Mouse (Mus musculus): Measurements from ENCODE around the gene Manf. TPM values are rescaled to one million over a fixed set of nuclear protein-coding genes. Genes with fewer than 3 reads are reported as not detected.

Gene Manf
- 180 and 183 TPM in 2 replicates for polyA plus RNA-seq (2015; fragmentation: Nextera tagmentation; extraction: Ambion mirVana)

DNA sequence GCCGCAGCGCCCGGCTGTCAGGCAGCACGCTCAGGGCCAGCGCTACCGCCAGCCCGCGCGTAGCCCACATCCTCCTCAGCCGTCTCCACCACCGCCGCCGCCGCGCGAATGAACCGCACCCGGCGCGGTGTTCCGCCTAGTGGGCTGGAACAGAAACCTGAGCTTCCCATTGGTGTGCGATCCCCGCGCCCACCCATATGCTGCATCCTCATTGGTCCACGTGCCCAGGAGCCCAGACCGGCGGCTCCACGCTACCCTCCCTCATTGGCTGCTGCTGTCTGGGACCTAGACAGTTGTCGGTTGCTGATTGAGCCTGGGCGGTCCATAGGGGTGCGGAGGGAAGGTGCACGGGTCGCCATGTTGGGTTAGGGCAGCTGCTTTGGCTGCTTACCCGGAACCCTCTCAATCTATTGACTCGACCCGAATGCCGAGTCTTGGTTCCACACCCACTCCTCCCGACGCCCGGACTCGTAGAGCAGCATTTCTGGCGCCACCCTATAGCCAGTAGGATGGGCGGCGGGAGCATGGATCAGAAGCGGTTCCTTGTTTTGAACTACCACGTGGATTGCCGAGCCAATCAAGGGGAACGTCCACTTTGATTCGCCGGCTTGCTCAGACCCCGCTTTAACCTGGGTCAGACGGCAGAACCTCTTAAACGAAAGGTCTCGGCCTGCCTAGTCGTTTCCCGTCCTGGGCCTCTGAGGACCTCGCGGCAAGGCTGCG is at the start of gene Manf:
Gene Manf (minus strand): TSS at position 151 of the 723 bp plus-strand sequence.
- Histone ChIP-seq H3K9me3 (replicated peaks; ENCODE audit: control insufficient read depth, low read length, poor library complexity, severe bottlenecking) (no peaks in the 10 kb centered on the region), H3K36me3 (ENCODE audit: control insufficient read depth, insufficient read depth, low read length) (peaks cover 26% of the 10 kb centered on the region), H3K27ac (ENCODE audit: low read length) (peak within 1 kb of the TSS; percentile 93), H3K4me3 (ENCODE audit: low read depth, low read length) (peak within 1 kb of the TSS; percentile 89), H3K27me3 (ENCODE audit: control insufficient read depth, insufficient read depth, low read depth, low read length) (no peaks in the 10 kb centered on the region), H3K4me1 (ENCODE audit: control insufficient read depth, insufficient read depth, low read length) (peaks cover 33% of the 10 kb centered on the region), H3K4me2 (ENCODE audit: low read length) (peak within 1 kb of the TSS; percentile 85), H3K9ac (ENCODE audit: low read depth, low read length) (peak within 1 kb of the TSS; percentile 95)
- under 1% methylated on average over 59 of the region's 59 CpGs for WGBS
- ATAC-seq, result peak; percentile 100

DNA sequence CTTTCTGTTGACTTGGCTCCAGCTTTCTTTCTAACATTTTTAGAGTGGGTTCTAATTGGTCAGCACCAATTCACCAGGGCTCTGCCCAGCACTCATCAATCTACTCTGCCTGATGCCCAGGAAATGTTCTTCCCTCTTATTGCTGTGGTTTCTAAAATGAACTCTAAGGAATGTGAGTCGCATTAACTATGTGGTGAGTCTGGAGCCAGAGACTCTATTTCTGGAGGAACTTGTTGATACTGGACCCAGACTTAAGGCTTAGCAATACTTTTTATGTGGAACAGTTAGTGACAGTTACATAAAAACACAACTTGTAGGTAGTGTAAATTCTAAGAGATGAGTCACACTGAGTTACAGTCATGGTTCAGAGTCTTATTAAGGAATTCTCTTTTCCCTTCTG is 43.2 kb upstream of the Manf start:
- no peak for ATAC-seq
- H3K9me3 ChIP-seq (replicated peaks; ENCODE audit: control insufficient read depth, low read length, poor library complexity, severe bottlenecking), result no peaks in the 10 kb centered on the region
- no peak overlapping the region for H3K27ac ChIP-seq (ENCODE audit: low read length)
- H3K4me3 ChIP-seq (ENCODE audit: low read depth, low read length), result no peak overlapping the region
- 97% methylated on average over 1 of the region's 1 CpGs for WGBS
- H3K4me1 ChIP-seq (ENCODE audit: control insufficient read depth, insufficient read depth, low read length), result no peaks in the 10 kb centered on the region
- H3K9ac ChIP-seq (ENCODE audit: low read depth, low read length), result no peak overlapping the region
- no peak overlapping the region for H3K4me2 ChIP-seq (ENCODE audit: low read length)
- peaks cover 39% of the 10 kb centered on the region for H3K36me3 ChIP-seq (ENCODE audit: control insufficient read depth, insufficient read depth, low read length)
- no peaks in the 10 kb centered on the region for H3K27me3 ChIP-seq (ENCODE audit: control insufficient read depth, insufficient read depth, low read depth, low read length)

DNA sequence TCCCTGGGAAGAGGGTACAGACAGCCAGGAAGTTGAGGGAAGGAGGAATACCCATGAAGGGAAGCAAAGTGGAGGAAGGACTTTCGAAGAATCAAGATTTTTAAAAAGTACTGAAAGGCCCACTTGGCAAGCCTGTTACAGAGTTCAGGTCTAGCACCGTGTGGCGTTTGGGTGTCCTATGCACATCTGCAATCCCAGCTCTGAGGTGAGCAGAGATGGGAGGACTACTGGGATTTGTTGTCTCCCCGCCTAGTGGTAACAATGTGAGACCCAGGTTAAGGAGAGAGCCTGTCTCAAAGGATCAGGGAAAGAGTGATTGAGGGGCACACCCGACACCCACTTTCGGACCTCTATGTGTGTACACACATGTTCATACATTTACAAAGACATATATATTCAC is 23.1 kb upstream of the Manf start:
- Histone ChIP-seq H3K9ac (ENCODE audit: low read depth, low read length) (no peak overlapping the region), H3K27me3 (ENCODE audit: control insufficient read depth, insufficient read depth, low read depth, low read length) (no peaks in the 10 kb centered on the region), H3K4me1 (ENCODE audit: control insufficient read depth, insufficient read depth, low read length) (no peaks in the 10 kb centered on the region), H3K36me3 (ENCODE audit: control insufficient read depth, insufficient read depth, low read length) (peaks cover 14% of the 10 kb centered on the region), H3K4me2 (ENCODE audit: low read length) (no peak overlapping the region), H3K4me3 (ENCODE audit: low read depth, low read length) (no peak overlapping the region), H3K27ac (ENCODE audit: low read length) (no peak overlapping the region), H3K9me3 (replicated peaks; ENCODE audit: control insufficient read depth, low read length, poor library complexity, severe bottlenecking) (no peaks in the 10 kb centered on the region)
- ATAC-seq, result no peak
- 94% methylated on average over 6 of the region's 6 CpGs for WGBS

DNA sequence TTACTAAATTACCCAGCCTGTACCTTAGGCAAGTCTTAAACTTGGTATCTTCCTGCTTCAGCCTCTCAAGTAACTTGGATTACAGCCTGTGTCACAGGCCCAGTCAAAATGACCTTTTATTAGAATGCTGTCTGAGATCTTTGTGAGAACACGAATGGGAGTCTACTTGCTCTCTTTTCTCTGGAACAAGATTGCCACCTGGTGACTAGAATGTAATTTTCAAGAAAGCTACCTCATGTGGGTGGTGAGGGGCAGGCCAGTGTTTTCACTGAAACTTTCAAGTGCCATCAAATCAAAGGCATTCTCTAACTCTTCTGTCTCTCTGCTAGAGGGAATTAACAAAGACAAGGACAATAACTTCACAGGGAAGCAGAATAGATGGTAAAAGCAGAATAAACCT is 22.0 kb upstream of the Manf start:
- Histone ChIP-seq H3K9me3 (replicated peaks; ENCODE audit: control insufficient read depth, low read length, poor library complexity, severe bottlenecking) (no peaks in the 10 kb centered on the region), H3K36me3 (ENCODE audit: control insufficient read depth, insufficient read depth, low read length) (peaks cover 14% of the 10 kb centered on the region), H3K4me3 (ENCODE audit: low read depth, low read length) (no peak overlapping the region), H3K9ac (ENCODE audit: low read depth, low read length) (no peak overlapping the region), H3K27me3 (ENCODE audit: control insufficient read depth, insufficient read depth, low read depth, low read length) (no peaks in the 10 kb centered on the region), H3K27ac (ENCODE audit: low read length) (no peak overlapping the region), H3K4me1 (ENCODE audit: control insufficient read depth, insufficient read depth, low read length) (no peaks in the 10 kb centered on the region), H3K4me2 (ENCODE audit: low read length) (no peak overlapping the region)
- no peak for ATAC-seq
- 23% methylated on average over 1 of the region's 1 CpGs for WGBS

DNA sequence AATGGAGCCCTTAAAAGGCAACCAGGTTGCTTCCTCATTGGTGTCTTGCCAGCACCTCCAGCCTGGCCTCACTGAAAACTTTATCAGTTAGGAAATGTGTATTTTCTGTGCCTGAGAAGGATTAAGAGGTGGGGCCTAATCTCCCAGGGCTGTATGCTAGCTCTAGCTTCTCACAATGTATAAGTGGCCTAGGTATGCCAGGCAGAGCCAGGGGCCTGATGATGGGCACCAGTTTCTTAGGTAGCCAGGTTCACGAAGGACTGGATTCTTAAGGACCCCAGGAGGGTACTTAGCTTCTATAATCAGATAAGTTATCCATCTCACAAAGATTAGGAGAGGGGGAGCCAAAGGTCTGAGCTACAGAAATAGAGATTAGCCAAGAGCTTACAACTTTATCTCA is 19.8 kb upstream of the Manf start:
- Histone ChIP-seq H3K4me2 (ENCODE audit: low read length) (no peak overlapping the region), H3K4me3 (ENCODE audit: low read depth, low read length) (no peak overlapping the region), H3K27me3 (ENCODE audit: control insufficient read depth, insufficient read depth, low read depth, low read length) (no peaks in the 10 kb centered on the region), H3K9ac (ENCODE audit: low read depth, low read length) (no peak overlapping the region), H3K9me3 (replicated peaks; ENCODE audit: control insufficient read depth, low read length, poor library complexity, severe bottlenecking) (no peaks in the 10 kb centered on the region), H3K36me3 (ENCODE audit: control insufficient read depth, insufficient read depth, low read length) (peaks cover 22% of the 10 kb centered on the region), H3K4me1 (ENCODE audit: control insufficient read depth, insufficient read depth, low read length) (no peaks in the 10 kb centered on the region), H3K27ac (ENCODE audit: low read length) (no peak overlapping the region)
- no peak for ATAC-seq
- 73% methylated on average over 1 of the region's 1 CpGs for WGBS

DNA sequence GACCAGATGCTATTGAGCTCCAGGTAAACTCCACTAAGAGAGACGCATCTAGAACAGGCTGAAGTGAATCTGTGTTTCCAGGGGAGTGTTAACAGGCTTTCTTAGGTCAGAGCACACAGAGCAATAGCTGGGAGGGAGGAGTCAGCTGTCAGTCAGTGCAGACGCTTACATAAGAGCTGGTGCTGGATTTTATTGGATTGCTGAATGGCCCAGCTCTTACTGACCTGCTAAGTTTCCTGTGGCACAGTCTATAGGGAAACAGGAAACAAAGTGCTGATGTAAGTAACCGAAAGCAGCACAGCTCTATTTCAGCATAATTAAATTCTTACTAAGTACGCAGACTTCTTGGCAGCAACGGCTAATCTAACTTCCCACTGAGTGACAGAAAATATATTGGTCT is 16.9 kb upstream of the Manf start:
- H3K27me3 ChIP-seq (ENCODE audit: control insufficient read depth, insufficient read depth, low read depth, low read length), result no peaks in the 10 kb centered on the region
- no peak overlapping the region for H3K27ac ChIP-seq (ENCODE audit: low read length)
- H3K4me1 ChIP-seq (ENCODE audit: control insufficient read depth, insufficient read depth, low read length), result no peaks in the 10 kb centered on the region
- no peak overlapping the region for H3K9ac ChIP-seq (ENCODE audit: low read depth, low read length)
- H3K4me2 ChIP-seq (ENCODE audit: low read length), result no peak overlapping the region
- 57% methylated on average over 5 of the region's 5 CpGs for WGBS
- H3K9me3 ChIP-seq (replicated peaks; ENCODE audit: control insufficient read depth, low read length, poor library complexity, severe bottlenecking), result no peaks in the 10 kb centered on the region
- H3K36me3 ChIP-seq (ENCODE audit: control insufficient read depth, insufficient read depth, low read length), result peaks cover 15% of the 10 kb centered on the region
- no peak overlapping the region for H3K4me3 ChIP-seq (ENCODE audit: low read depth, low read length)
- ATAC-seq, result no peak

DNA sequence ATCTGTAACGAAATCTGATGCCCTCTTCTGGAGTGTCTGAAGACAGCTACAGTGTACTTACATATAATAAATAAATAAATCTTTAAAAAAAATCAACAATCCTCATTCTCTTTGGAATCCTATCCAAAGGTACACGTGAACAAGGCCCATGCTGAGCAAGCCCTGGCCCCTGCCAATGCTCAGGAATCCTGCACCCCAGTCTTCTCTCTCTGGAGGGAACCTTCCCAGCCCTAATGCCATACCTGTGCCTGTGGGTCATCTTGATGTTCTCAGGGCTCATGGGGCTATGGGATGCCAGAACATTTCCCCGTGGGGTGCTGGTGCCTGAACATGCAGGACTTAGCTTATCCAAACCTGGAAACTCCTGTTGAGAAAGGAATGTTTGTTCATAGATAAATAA is 16.4 kb upstream of the Manf start:
- Histone ChIP-seq H3K9me3 (replicated peaks; ENCODE audit: control insufficient read depth, low read length, poor library complexity, severe bottlenecking) (no peaks in the 10 kb centered on the region), H3K36me3 (ENCODE audit: control insufficient read depth, insufficient read depth, low read length) (peaks cover 15% of the 10 kb centered on the region), H3K27ac (ENCODE audit: low read length) (no peak overlapping the region), H3K4me2 (ENCODE audit: low read length) (no peak overlapping the region), H3K9ac (ENCODE audit: low read depth, low read length) (no peak overlapping the region), H3K27me3 (ENCODE audit: control insufficient read depth, insufficient read depth, low read depth, low read length) (no peaks in the 10 kb centered on the region), H3K4me1 (ENCODE audit: control insufficient read depth, insufficient read depth, low read length) (no peaks in the 10 kb centered on the region), H3K4me3 (ENCODE audit: low read depth, low read length) (no peak overlapping the region)
- ATAC-seq, result no peak
- WGBS, result 95% methylated on average over 3 of the region's 3 CpGs

DNA sequence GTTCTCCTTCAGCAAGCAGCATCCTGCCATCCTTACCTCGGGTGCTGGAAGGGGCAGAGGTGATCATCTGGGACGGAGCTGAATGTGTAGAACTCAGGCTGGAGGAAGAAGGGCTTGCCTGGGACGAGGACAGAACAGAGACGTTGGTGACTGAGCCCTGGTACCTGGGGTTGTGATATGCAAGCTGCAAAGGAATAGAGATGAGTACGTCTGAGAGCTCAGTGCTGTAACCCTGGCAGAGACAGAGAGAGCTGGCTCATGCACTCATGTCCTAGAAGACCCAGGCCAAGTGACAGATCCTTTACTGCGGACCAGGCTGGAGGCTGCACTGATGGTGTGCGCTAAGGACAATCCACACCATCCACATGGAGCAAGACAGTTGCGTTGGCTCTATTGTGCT is 14.8 kb upstream of the Manf start:
- ATAC-seq, result no peak
- Histone ChIP-seq H3K4me1 (ENCODE audit: control insufficient read depth, insufficient read depth, low read length) (no peaks in the 10 kb centered on the region), H3K4me3 (ENCODE audit: low read depth, low read length) (no peak overlapping the region), H3K9ac (ENCODE audit: low read depth, low read length) (no peak overlapping the region), H3K9me3 (replicated peaks; ENCODE audit: control insufficient read depth, low read length, poor library complexity, severe bottlenecking) (no peaks in the 10 kb centered on the region), H3K27me3 (ENCODE audit: control insufficient read depth, insufficient read depth, low read depth, low read length) (no peaks in the 10 kb centered on the region), H3K36me3 (ENCODE audit: control insufficient read depth, insufficient read depth, low read length) (peaks cover 15% of the 10 kb centered on the region), H3K27ac (ENCODE audit: low read length) (no peak overlapping the region), H3K4me2 (ENCODE audit: low read length) (no peak overlapping the region)
- 92% methylated on average over 8 of the region's 8 CpGs for WGBS

DNA sequence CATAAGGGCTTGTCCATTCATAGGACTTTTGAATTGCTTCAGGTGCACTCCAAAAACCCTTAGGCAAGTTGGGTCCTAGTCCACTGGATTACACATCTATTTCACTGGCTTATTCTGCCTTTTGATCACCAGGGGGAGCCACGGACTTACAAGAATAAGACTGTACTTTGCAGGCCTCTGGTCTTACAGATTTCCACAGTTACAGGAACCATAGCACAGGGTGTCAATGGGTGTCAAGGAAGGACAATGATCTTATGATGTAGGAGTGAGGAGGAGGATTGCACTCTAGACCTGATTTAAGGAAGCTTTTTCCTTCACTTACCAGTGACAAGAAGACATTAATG is 12.0 kb upstream of the Manf start:
- 24% methylated on average over 1 of the region's 1 CpGs for WGBS
- Histone ChIP-seq H3K9me3 (replicated peaks; ENCODE audit: control insufficient read depth, low read length, poor library complexity, severe bottlenecking) (no peaks in the 10 kb centered on the region), H3K4me3 (ENCODE audit: low read depth, low read length) (no peak overlapping the region), H3K9ac (ENCODE audit: low read depth, low read length) (no peak overlapping the region), H3K27ac (ENCODE audit: low read length) (no peak overlapping the region), H3K4me2 (ENCODE audit: low read length) (no peak overlapping the region), H3K27me3 (ENCODE audit: control insufficient read depth, insufficient read depth, low read depth, low read length) (no peaks in the 10 kb centered on the region), H3K4me1 (ENCODE audit: control insufficient read depth, insufficient read depth, low read length) (no peaks in the 10 kb centered on the region), H3K36me3 (ENCODE audit: control insufficient read depth, insufficient read depth, low read length) (peaks cover 16% of the 10 kb centered on the region)
- ATAC-seq, result no peak

All from midbrain, embryonic 16.5 days (tissue).